Mouse (Mus musculus): ENCODE results near the gene Dusp7. TPM values are rescaled to one million over a fixed set of nuclear protein-coding genes. Genes with fewer than 3 reads are reported as not detected.

The Dusp7 gene
- total and polyA plus RNA-seq, 3 experiments = 6.2 to 11.4 (median 8.0) TPM

DNA sequence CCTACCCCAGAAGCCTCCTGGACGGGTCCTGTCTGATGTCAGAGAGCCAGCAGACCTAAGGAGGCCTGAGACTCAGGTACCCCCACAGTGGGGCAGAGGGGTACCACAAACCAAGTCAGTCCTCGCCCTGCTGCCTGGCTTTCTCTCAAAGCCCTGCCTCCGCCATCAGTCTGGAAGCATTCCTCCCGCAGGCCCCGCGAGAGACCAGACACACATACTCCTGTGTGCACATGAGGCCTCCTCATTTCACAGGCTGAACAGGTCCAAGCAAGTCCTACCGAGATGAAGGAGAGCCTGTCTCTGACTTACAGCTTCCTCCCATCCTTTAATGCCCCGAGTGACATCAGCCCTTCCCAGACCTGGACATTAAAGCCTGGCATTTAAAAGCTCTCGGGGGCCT is 10.3 kb downstream of the Dusp7 start:
- Histone ChIP-seq H3K27me3 (replicated peaks) (no peaks in the 10 kb centered on the region), H3K4me1 (ENCODE audit: control insufficient read depth in 1 of 2, insufficient read depth in 2 of 2) (peaks cover 4 to 16% of the 10 kb centered on the region in 2 experiments; a peak in 2 of 4 replicates), H3K9ac (ENCODE audit: insufficient read depth, low read depth) (no peak overlapping the region), H3K79me2 (replicated peaks; ENCODE audit: control insufficient read depth, extremely low read depth, insufficient read depth, poor library complexity, severe bottlenecking) (no peaks in the 10 kb centered on the region), H3K4me2 (ENCODE audit: insufficient read depth, low read depth, poor library complexity, severe bottlenecking) (no peak overlapping the region), H3K9me3 (replicated peaks; ENCODE audit: low read length) (no peaks in the 10 kb centered on the region), H3K36me3 (replicated peaks in 1 of 2; ENCODE audit: control insufficient read depth in 1 of 2, insufficient read depth in 1 of 2, low read length in 1 of 2) (peaks cover 14 to 36% of the 10 kb centered on the region in 2 experiments), H3K4me3 (replicated peaks in 1 of 3; ENCODE audit: low read depth in 2 of 3, low read length in 2 of 3, poor library complexity in 1 of 3) (no peak overlapping the region), H3K27ac (ENCODE audit: insufficient read depth, low read depth) (no peak overlapping the region)
- DNase-seq (ENCODE audit: extremely low read depth) = no peak
- dilution Hi-C loops (cut with MboI; ENCODE audit: extremely low pct_ligation_motif_present, extremely low pct_unique_long_range_greater_than_20kb, low sequenced_read_pairs) = no loop called here
- in situ Hi-C loops (cut with MboI; ENCODE audit: low pct_ligation_motif_present, low pct_unique_long_range_greater_than_20kb, low sequenced_read_pairs) = no loop called here
- no peak for TF ChIP-seq CHD1 (IDR thresholded peaks at IDR 0.05; ENCODE audit: low read depth, low read length)

GRCm38 (mm10) chr9:106386181-106386864 is 17.9 kb downstream of the Dusp7 start:
- Histone ChIP-seq H3K9me3 (replicated peaks; ENCODE audit: low read length) (no peaks in the 10 kb centered on the region), H3K36me3 (replicated peaks in 1 of 2; ENCODE audit: control insufficient read depth in 1 of 2, insufficient read depth in 1 of 2, low read length in 1 of 2) (no peaks in the 10 kb centered on the region), H3K4me1 (ENCODE audit: control insufficient read depth in 1 of 2, insufficient read depth in 2 of 2) (peaks cover 0 to 1% of the 10 kb centered on the region in 2 experiments; a peak in 1 of 4 replicates), H3K4me3 (replicated peaks in 1 of 3; ENCODE audit: low read depth in 2 of 3, low read length in 2 of 3, poor library complexity in 1 of 3) (no peak overlapping the region), H3K4me2 (ENCODE audit: insufficient read depth, low read depth, poor library complexity, severe bottlenecking) (no peak overlapping the region), H3K27me3 (replicated peaks) (peaks cover 3% of the 10 kb centered on the region), H3K79me2 (replicated peaks; ENCODE audit: control insufficient read depth, extremely low read depth, insufficient read depth, poor library complexity, severe bottlenecking) (no peaks in the 10 kb centered on the region), H3K27ac (ENCODE audit: insufficient read depth, low read depth) (no peak overlapping the region), H3K9ac (ENCODE audit: insufficient read depth, low read depth) (no peak overlapping the region)
- DNase-seq (ENCODE audit: extremely low read depth) = no peak
- in situ Hi-C loops (cut with MboI; ENCODE audit: low pct_ligation_motif_present, low pct_unique_long_range_greater_than_20kb, low sequenced_read_pairs) (no loop called here), dilution Hi-C loops (cut with MboI; ENCODE audit: extremely low pct_ligation_motif_present, extremely low pct_unique_long_range_greater_than_20kb, low sequenced_read_pairs) (no loop called here)
- no peak for TF ChIP-seq SIN3A (IDR thresholded peaks at IDR 0.05; ENCODE audit: low read length)
- TF ChIP-seq BHLHE40 (IDR thresholded peaks at IDR 0.05; ENCODE audit: low read depth, low read length) = no peak
- TF ChIP-seq CHD1 (IDR thresholded peaks at IDR 0.05; ENCODE audit: low read depth, low read length) = no peak
- no peak for TF ChIP-seq JUND (conservative IDR thresholded peaks at IDR 0.05; ENCODE audit: low read depth, low read length)
- TF ChIP-seq JUN (IDR thresholded peaks at IDR 0.05; ENCODE audit: insufficient read depth, low read depth, low read length) = no peak
- no peak for TF ChIP-seq SMC3 (IDR thresholded peaks at IDR 0.05; ENCODE audit: low read depth, low read length)
- no peak for TF ChIP-seq ELF1 (IDR thresholded peaks at IDR 0.05; ENCODE audit: low read depth, low read length)
- no peak for TF ChIP-seq E2F4 (IDR thresholded peaks at IDR 0.05; ENCODE audit: insufficient replicate concordance, low read depth, low read length)
- TF ChIP-seq NELFE (IDR thresholded peaks at IDR 0.05; ENCODE audit: low read depth, low read length) = no peak
- no peak for TF ChIP-seq ETS1 (conservative IDR thresholded peaks at IDR 0.05; ENCODE audit: low read depth, low read length)
- TF ChIP-seq USF1 (IDR thresholded peaks at IDR 0.05; ENCODE audit: low read depth, low read length) = no peak

DNA sequence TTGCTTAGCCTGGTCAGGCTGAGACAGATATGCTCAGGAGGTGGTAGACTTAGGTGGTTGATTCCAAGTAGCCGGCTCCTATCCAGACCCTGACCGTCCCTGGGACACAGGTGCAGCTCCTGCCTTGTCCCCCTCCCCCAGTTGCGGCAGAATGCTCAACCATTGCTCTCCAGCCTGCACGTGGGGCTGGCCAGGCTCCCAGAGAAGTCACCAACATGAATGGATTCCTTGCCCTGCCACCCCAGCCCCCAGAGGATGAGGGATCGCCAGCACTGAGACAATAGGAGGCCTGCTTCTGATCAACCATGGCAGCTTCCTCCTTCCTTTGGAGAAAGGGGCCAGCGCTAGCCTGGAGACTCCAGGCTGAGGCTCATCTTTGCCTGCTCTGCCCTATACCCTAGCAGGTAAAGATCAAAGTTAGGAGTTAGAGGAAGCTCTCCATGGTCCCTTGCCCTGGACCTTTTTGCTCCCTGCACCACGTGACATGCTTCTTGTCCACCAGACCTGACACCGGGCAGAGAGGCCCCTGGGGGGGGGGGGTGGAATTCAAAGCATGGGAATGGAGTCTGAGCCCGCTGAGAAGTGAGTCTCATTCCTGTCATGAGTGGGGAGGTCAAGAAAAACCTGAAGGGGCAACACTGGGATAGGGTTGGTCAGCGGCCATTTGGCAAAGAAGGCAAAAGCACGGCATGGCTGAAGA is 24.5 kb downstream of the Dusp7 start:
- Histone ChIP-seq H3K4me3 (replicated peaks in 1 of 3; ENCODE audit: low read depth in 2 of 3, low read length in 2 of 3, poor library complexity in 1 of 3) (no peak overlapping the region), H3K27me3 (replicated peaks) (peaks cover 3% of the 10 kb centered on the region), H3K79me2 (replicated peaks; ENCODE audit: control insufficient read depth, extremely low read depth, insufficient read depth, poor library complexity, severe bottlenecking) (no peaks in the 10 kb centered on the region), H3K9ac (ENCODE audit: insufficient read depth, low read depth) (no peak overlapping the region), H3K4me1 (ENCODE audit: control insufficient read depth in 1 of 2, insufficient read depth in 2 of 2) (peaks cover 7 to 28% of the 10 kb centered on the region in 2 experiments), H3K9me3 (replicated peaks; ENCODE audit: low read length) (no peaks in the 10 kb centered on the region), H3K36me3 (replicated peaks in 1 of 2; ENCODE audit: control insufficient read depth in 1 of 2, insufficient read depth in 1 of 2, low read length in 1 of 2) (no peaks in the 10 kb centered on the region), H3K27ac (ENCODE audit: insufficient read depth, low read depth) (no peak overlapping the region), H3K4me2 (ENCODE audit: insufficient read depth, low read depth, poor library complexity, severe bottlenecking) (no peak overlapping the region)
- dilution Hi-C loops (cut with MboI; ENCODE audit: extremely low pct_ligation_motif_present, extremely low pct_unique_long_range_greater_than_20kb, low sequenced_read_pairs) = no loop called here
- in situ Hi-C loops (cut with MboI; ENCODE audit: low pct_ligation_motif_present, low pct_unique_long_range_greater_than_20kb, low sequenced_read_pairs) = no loop called here
- no peak for DNase-seq (ENCODE audit: extremely low read depth)
- TF ChIP-seq POLR2A (IDR thresholded peaks at IDR 0.05; ENCODE audit: low read depth, low read length) (no peak), RAD21 (IDR thresholded peaks at IDR 0.05; ENCODE audit: low read depth, low read length) (no peak), POLR2AphosphoS2 (IDR thresholded peaks at IDR 0.05; ENCODE audit: low read depth, low read length) (no peak), E2F4 (IDR thresholded peaks at IDR 0.05; ENCODE audit: insufficient replicate concordance, low read depth, low read length) (no peak), GABPA (IDR thresholded peaks at IDR 0.05; ENCODE audit: insufficient replicate concordance, low read depth, low read length) (no peak), CTCF (conservative IDR thresholded peaks at IDR 0.05 in 1 of 2, IDR thresholded peaks at IDR 0.05 in 1 of 2; ENCODE audit: low read depth in 2 of 2, low read length in 2 of 2) (no peak), PAX5 (IDR thresholded peaks at IDR 0.05; ENCODE audit: low read length) (no peak), UBTF (IDR thresholded peaks at IDR 0.05; ENCODE audit: low read depth, low read length) (no peak), MAX (IDR thresholded peaks at IDR 0.05; ENCODE audit: low read length) (no peak), CHD1 (IDR thresholded peaks at IDR 0.05; ENCODE audit: low read depth, low read length) (no peak), RCOR1 (conservative IDR thresholded peaks at IDR 0.05; ENCODE audit: low read depth, low read length) (no peak), TBP (conservative IDR thresholded peaks at IDR 0.05; ENCODE audit: low read depth, low read length) (no peak), MAZ (IDR thresholded peaks at IDR 0.05; ENCODE audit: low read depth, low read length) (no peak), SIN3A (IDR thresholded peaks at IDR 0.05; ENCODE audit: low read length) (no peak), MYC (IDR thresholded peaks at IDR 0.05; ENCODE audit: low read depth, low read length) (no peak), JUND (conservative IDR thresholded peaks at IDR 0.05; ENCODE audit: low read depth, low read length) (no peak)

All from CH12.LX (cell line).